Mouse (Mus musculus) ovary, postnatal 36 days (tissue): ENCODE measurements around the gene Ankrd17.
A peak's percentile ranks its signal among the peaks of the same experiment; 100 is the strongest.
"Not testable (repeated sequence)": the region's sequence is repeated elsewhere in the genome, so short reads cannot be mapped to it uniquely, and the experiment has no call there.

ENCODE experiments used
- DNase-seq: peaks from one replicate; pipeline ENCODE4 v3.0.0; 2022; ENCODE audit warnings: low spot score, mixed read lengths

Gene Ankrd17

DNA sequence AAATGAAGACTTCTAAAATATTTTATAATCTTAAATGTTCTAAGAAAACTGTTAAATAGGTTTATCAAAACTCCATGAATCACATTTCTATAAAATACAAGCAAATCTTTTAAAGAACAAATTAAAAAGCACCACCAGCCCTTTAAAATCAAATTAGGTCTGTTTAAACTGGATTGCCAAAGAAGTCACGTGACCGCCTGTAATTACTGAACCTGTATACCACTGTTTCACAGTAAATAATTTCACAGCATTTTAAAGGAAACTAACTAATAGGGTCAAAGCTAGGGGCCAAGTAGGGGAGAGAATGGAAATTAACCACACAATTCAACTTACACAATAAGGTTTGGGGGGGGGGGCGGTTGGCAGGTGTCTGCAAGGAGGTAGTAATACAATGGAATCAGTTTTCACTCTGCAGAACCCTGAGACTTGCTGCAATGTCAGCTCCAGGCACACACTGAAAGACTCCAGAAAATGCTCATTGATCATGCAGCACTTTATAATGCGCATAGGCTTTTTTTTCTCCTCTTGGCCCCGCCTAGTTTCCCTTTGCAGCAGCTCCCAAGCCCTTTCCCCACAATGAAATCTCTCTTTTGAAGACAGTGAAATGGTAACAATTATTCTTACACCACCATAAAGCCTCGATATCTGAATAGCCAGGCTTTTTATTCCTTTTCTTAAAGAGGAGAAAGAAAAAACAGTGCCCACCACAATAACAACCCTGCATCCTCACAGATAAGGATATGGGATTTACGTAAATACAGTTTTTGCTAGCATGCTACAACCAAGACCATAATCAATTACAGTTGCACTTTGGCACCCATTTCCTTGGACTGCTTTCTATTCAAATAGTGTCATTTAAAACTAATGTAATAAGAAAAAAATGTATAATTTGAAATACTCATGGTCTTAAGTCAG, 27.9 kb downstream of the Ankrd17 start:
- DNase-seq, result no peak

DNA sequence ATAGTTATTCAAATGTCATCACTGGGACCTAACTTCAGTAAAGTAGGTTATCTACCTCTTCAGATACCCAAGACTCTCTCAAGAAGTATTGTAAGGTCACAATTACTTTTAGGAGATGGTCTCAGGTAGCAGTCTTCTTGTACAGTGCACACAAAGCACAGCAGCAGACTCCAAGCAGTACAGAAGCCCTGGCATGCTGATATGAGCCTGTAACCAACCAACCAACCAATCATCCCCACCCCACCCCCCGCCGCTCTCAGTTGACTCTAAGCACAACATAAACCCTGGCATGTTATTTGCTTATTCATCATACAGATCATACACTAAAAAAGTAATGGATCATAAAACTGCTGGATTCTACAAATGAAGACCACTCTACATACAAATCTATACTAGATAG, 33.9 kb downstream of the Ankrd17 start:
- DNase-seq, result no peak

DNA sequence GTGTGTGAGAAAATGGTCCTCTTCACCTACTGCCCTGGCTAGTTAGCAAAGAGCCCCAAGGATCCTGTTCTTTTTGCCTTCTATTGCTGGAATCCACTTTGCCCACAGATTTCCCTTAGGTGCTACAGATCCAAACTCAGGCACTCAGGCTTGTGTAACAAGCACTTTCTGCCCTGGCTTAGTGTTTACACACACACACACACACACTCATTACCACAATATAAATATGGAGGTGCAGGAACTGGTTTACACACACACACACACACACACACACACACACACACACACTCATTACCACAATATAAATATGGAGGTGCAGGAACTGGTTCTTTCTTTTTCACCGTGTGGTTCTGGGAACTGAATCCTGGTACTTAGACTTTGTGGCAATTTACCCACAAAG, 35.3 kb downstream of the Ankrd17 start:
- no peak for DNase-seq

DNA sequence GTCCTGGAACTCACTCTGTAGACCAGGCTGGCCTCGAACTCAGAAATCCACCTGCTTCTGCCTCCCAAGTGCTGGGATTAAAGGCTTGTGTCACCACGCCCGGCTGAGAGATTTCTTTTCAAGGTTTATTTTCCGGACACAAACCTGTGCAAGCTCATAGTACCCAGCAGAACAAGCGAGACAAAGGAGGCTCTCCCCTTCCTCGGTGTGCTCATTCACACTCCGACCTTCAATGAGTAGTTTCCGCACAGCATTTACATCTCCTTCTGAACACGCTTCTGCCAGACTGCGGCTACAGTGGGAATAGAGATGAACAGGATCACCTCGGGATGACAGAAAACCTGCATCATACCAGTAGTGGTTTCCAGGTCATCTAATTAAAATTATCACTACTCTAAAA, 68.0 kb downstream of the Ankrd17 start:
- no peak for DNase-seq

DNA sequence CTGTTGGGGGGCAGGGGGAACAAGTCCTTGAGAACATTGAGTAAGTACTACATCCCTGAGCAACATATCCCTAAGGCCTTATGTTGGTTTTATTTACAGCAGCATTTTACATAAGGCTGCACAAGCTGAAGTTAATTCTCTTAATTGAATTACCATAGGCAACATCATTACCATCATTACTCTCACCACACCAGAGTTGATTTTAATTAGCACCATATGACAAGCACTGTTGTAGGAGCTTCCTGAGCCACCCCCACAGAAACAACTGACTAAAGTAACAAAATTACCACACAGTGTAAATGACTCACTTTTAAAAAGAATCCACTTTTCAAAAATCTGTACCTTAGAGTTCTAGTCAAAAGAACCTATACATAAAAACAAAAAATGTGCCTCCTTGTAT, 76.5 kb downstream of the Ankrd17 start:
- no peak for DNase-seq

DNA sequence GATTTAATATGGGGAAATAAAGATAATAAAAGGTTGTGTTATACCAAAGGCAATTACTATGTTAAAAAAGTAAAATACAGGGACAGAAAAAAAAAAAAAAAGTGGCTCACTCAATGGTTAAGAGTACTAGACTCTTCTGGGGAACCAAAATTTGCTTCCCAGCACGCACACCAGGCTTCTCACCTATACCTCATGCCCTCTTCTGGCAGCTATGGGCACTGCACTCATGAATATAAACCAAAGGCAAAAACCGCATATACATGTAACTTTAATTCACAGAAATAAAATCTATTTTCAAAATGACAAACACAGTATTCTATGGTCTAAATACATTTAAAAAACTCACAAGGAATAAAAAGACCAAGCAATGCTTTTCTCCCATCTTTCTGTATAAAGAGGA, 79.8 kb downstream of the Ankrd17 start:
- peak; percentile 13 for DNase-seq

DNA sequence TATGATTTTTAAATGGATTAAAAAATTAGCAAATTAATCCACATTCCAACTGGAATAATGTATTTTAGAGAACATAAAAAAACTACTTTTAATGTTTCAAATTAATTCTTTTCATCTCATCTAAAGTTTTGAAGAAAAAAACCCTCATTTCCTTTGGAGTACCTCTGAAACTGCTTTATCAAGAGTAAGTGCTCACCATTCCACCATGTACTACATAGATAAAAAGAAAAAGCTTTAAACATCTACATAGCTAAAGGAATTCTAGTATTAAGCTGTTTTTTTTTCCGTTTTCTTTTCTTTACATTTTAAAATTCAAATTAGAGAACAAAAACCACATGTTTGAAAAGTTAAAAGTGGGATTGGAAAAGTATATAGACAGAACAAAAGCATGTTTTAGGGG, 86.3 kb downstream of the Ankrd17 start:
- DNase-seq, result no peak

DNA sequence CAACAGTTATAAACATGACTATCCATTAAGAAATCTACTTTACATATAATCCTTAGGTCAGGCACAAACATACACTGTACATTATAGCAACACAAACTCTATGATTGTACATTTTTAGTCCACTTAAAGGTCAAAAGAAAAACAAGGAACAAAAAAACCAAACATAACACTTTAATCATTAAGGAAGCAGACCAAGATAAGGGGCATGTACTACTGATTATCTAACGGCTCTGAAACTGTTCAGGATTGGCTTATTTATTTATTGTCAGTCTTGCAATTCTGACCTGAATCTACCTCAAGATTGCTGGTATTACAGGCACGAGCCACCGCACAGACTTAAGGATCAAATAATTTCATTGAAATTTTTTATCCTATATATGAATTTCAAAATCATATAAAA, 87.0 kb downstream of the Ankrd17 start:
- no peak for DNase-seq

DNA sequence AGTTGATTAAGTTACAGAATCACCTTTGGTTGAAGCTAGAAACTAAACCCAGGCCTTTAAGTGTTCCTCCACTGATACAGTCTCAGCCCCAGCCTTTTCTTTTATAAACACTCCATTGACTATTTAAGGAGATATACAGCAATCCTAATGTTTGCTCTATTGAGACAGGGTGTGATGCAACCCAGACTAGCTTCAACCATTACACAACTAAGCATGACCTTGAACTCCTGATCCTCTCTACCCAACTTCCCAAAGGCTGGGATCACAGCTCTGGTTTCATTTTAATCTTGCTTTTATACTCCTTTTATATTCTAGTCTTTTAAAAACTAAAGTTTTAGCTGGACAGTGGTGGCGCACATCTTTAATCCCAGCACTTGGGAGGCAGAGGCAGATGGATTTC, 88.9 kb downstream of the Ankrd17 start:
- no peak for DNase-seq

DNA sequence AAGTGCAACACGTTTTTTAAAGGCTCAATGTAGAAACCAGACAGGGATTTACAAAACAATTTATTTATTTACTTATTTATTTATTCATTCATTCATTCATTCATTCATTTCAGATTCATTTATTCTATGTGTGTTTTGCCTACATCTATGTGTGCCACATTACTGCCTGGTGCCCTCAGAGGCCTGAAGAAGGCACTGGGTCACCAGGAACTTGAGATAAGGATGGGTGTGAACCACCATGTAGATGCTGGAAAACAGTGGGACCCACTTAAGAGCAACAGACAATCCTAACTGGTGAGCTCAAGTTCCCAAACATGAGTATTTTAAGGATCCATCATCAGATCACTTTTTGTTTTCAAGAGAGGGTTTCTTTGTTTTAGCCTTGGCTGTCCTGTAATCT, 91.6 kb downstream of the Ankrd17 start:
- no peak for DNase-seq

DNA sequence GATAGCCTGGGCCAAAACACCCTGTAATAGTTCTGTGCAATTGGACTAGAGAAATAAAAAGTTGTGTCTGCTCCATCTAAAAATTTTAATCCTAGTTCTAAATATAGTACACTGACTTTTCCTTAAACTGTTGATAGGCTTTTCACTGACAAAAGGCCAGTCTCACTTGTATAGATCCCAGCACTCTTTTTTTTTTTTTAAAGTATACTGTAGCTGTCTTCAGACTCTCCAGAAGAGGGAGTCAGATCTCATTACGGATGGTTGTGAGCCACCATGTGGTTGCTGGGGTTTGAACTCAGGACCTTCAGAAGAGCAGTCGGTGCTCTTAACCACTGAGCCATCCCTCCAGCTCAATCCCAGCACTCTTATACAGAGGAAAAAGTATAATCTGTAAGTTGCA, 104.1 kb downstream of the Ankrd17 start:
- DNase-seq, result not testable (repeated sequence)

DNA sequence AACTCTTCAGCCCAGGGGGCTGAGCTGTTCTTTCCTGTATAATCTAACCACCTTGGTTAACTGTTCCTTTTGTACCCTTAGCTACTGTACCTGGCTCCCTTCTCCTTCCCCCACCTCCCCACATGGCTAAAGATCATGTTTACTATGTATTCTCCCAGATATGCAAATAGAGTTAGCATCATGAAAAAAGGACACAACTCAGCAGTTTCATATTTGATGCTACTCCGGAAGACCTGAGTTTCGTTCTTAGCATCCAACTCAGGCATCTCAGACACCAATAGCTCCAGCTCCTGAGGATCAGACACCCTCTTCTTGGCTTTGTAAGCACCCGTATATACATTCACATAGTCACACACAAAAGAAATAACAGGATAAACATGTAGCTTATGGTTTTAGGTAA, 109.4 kb downstream of the Ankrd17 start:
- DNase-seq, result no peak

DNA sequence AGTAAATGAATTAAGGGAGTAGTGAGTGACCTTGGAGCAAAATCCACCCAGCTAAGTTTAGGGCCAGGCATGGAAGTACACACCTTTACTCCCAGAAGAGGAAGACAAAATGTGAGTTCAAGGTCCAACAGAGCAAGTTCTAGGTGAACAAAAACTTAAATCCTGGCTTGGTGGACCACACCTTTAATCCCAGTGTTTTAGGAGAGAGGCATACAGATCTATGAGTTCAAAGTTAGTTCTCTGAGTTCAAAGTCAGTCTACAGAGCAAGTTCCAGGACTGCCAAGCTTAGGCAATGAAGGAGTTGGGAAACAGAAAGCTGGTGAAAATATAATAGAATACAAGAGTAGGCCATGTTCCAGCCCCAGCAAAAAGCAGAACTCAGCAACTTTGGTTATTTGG, 118.9 kb downstream of the Ankrd17 start:
- no peak for DNase-seq

DNA sequence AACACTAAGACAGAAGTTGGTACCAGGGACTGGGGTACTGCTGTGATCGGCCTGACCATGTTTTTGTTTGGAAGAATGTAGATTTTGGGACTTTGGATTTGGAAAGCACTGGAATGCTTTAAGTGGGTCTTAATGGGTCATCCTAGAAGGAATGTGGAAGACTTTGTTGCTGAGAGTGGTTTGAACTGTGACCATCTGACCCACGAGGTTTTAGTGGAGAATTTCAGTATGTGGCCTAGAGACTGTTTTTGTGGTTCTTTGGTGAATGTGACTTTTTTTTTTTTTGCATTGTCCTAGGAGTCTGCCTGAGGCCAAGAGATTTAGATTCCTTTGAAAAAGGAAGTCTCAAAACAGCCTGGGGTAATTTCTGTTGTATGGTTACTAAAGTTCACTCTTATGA, 119.4 kb downstream of the Ankrd17 start:
- no peak for DNase-seq

DNA sequence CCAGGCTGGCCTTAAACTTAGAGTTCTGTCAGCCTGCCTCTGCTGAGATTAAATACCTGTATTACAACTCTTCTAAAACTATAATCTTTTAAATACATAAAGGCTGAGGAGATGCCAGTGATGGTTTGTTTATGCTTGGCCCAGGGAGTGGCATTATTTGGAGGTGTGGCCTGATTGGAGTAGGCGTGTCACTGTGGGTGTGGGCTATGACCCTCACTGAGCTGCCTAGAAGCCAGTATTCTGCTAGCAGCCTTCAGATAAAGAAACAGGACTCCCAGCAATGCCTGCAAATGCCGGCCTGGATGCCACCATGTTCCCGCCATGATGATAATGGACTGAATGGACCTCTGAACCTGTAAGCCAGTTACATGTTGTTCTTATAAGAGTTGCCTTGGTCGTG, 119.8 kb downstream of the Ankrd17 start:
- DNase-seq, result no peak

DNA sequence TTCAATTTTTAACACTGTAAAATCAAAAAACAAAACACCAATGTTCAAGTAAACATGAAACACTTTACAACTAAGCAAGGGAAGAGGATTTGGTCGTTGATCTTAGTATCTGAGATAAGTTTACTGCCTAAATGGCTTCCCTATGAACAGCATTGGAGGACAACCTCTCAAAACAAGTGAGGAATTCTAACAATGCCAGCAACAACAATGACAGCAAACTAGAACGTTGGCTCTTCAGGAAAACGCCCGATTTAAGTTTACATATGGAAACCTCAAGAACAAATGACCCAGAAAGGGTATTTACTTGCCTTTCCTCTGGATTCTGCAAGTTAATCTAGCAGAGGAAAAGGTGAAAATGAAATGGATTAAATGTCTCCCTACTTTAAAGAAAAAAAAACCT, 121.0 kb downstream of the Ankrd17 start:
- DNase-seq, result no peak

DNA sequence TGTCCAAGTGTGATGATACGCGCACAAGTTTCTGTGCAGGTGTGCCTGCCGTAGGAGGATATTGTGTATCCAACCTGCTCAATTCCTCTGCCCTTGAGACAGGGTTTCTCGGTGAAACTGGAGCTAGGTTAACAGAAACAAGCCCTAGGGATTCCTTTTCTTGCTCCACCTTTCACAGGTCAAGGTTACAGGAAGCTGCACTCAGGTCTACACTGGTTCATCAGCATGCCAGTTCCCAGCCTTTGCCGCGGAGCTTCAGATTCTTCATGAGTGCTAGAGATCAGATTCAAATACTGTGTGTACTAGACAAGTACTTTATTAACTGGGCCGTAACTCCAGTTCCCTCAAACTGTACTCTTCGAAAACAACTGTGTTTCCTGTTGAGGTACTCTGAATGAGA, 131.2 kb downstream of the Ankrd17 start:
- DNase-seq, result no peak

DNA sequence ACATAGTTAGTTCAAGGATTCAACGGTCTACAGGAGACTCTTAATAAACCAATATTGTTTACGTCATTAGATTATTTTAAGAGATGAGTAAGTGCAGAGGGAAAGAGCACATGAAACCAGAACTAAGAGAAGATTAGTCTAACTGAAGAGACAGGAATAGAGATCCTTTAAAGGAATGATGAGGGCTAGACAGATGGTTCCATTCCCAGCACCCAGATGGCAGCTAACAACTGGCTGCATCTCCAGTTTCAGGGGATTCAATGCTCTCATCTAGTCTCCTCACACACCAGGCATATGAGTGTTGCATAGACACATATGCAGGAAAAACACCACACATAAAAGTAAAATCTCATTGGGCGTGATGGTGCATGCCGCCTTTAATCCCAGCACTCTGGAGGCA, 133.1 kb downstream of the Ankrd17 start:
- DNase-seq, result no peak

DNA sequence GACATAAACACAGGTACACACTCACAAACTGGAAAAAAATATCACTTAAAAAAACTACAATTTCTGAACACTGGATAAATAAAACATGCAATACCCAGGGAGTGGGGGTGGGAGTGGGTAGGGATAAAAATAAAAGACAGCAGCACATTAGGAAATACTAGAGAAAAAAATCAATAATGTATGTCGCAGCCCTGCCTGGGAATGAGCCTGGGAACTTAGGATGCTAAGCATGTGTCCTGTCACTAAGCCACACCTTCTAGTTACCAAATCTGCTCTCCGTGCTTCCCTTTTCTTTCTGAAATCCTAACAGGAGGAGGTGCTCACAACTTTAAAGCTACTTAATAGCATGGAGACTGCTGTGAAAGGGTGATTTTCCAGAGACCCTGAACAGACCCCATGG, 136.6 kb downstream of the Ankrd17 start:
- no peak for DNase-seq

DNA sequence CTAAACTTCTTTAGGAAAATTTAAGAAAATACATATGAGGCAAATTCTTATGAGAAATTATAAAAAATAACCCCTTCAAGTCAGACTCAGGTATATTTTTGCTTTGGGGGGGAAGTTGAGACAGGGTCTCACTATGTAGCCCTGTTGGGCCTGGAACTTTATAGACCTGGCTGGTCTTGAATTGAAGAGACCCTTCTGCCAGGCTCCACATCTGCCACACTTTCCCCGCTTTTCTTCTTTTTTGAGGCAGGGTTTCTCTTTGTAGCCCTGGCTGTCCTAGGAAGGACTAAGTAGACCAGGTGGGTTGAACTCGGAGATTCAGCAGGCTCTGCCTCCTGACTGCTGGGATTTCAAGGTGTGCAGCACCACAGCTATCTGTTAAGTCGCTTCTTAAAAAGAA, 139.7 kb downstream of the Ankrd17 start:
- no peak for DNase-seq

DNA sequence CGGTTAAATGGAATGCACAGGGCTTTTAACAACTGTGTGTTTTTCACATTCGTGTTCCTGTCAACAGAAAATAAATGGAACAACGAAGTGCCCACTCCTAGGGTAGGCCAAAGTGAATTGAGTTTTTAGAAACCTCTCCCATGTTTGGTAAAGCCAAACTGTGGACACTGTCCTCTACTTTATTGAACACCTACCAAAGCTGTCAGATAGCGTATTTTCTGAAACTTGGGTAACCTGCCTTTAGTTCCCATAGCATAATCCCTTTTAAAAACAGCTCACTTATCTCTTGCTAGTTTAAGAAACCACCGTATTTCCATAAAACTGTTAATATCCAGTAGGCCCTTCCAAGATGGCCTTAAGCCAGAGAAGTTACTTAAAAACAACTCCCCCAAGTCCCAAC, 141.6 kb downstream of the Ankrd17 start:
- no peak for DNase-seq

DNA sequence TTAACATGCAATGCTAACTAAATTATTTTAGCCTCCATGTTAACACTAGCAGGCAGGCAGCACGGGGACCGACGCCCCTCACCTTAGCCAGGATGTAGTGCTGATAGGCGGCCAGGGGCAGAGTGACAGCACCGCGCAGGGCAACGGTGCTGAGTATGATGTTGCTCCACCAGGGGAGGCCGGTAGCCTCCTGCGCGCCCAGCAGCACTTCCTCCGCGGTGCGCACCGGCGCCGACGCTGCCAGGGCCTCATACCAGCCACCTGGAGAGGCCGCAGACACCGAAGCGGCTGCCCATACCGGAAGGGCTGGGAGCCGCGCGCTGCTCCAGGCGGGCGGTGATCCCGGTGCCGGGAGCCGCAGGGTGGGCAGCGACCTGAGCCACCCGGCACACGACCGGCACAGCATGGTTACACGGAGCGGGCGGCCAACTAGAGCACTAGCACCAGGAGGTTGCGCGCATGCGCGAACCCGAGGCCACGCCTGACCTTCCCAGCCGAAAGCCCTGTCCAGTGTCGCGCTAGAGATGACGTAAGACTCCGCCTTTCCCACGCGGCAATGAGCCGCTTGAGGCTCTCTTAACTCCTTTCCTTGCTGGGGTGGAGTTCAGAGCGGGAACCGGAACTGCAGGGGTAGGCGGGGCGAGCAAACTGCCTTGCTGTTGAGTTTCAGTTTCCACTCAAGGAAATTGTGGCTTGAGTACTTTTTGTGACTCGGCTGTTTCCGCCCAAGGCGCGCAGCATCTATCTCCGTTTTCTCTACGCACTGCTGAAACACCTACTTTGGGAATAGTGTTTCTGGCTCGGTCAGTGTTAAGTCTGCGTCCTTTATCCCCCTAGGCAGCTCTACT, 142.6 kb downstream of the Ankrd17 start, which contains the start of gene Cox18:
TSS of gene Cox18 (minus strand) at position 468 of the 848 bp plus-strand sequence.
- peak; percentile 98 for DNase-seq

DNA sequence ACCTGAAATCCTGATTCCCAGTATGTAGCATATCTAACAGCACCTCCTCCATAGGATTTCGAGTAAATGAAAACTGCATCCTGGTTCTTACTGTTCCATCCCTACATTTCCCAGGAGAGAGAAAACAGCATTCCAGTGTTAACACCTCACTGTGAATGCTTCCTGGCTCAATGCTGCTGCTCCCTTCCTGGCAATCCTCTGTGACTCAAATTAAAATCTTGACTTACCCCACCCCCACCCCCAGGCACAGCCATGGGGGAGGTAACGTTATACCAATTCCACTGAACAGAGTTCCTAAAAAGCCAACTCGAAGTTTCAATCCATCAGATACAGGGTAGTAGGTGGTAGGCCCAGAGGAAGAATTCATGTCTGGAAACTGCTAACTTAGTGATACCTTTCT, 143.4 kb downstream of the Ankrd17 start:
- no peak for DNase-seq
